Mouse (Mus musculus): ENCODE measurements around the gene Cfap97.
A peak's percentile ranks its signal among the peaks of the same experiment; 100 is the strongest.
"Not testable (repeated sequence)": the region's sequence is repeated elsewhere in the genome, so short reads cannot be mapped to it uniquely, and the experiment has no call there.

Gene Cfap97

GRCm38 (mm10) chr8:46151202-46152062, at the start of gene Cfap97:
Cfap97 (plus strand) TSS chr8:46151771.
- DNase-seq = peak in 1 of 2 experiments; percentile 41

GRCm38 (mm10) chr8:46103434-46103833, 48.1 kb upstream of the Cfap97 start:
- no peak for DNase-seq

GRCm38 (mm10) chr8:46107690-46108089, 43.9 kb upstream of the Cfap97 start:
- no peak for DNase-seq

- DNase-seq = not testable (repeated sequence)
These were observed 38.0 kb upstream of the Cfap97 start for GRCm38 (mm10) chr8:46113421-46114170.

GRCm38 (mm10) chr8:46117172-46117571, 34.4 kb upstream of the Cfap97 start:
- no peak for DNase-seq

- peak; percentile 36 to 42 for DNase-seq
These were observed 32.4 kb upstream of the Cfap97 start for GRCm38 (mm10) chr8:46119176-46119575.

- DNase-seq = no peak
These were observed 29.1 kb upstream of the Cfap97 start for GRCm38 (mm10) chr8:46122498-46122897.

- DNase-seq = peak; percentile 53 to 60
These were observed 21.1 kb upstream of the Cfap97 start for GRCm38 (mm10) chr8:46130426-46130825.

GRCm38 (mm10) chr8:46135546-46135945, 16.0 kb upstream of the Cfap97 start:
- not testable (repeated sequence) for DNase-seq

- DNase-seq = peak; percentile 21 to 56
These were observed 14.2 kb upstream of the Cfap97 start for GRCm38 (mm10) chr8:46137336-46137735.

GRCm38 (mm10) chr8:46137843-46138596, 13.6 kb upstream of the Cfap97 start:
- peak; percentile 18 to 37 for DNase-seq

GRCm38 (mm10) chr8:46140376-46141120, 11.0 kb upstream of the Cfap97 start:
- peak; percentile 52 to 75 for DNase-seq

- no peak for DNase-seq
These were observed 9.9 kb upstream of the Cfap97 start for GRCm38 (mm10) chr8:46141688-46142087.

GRCm38 (mm10) chr8:46142498-46143081, 9.0 kb upstream of the Cfap97 start:
- DNase-seq = no peak

- DNase-seq = no peak
These were observed 8.1 kb upstream of the Cfap97 start for GRCm38 (mm10) chr8:46143470-46143869.

- DNase-seq = no peak
These were observed 7.6 kb upstream of the Cfap97 start for GRCm38 (mm10) chr8:46143924-46144323.

- no peak for DNase-seq
These were observed 5.4 kb upstream of the Cfap97 start for GRCm38 (mm10) chr8:46146173-46146572.

GRCm38 (mm10) chr8:46149306-46149705, 2.3 kb upstream of the Cfap97 start:
- no peak for DNase-seq

GRCm38 (mm10) chr8:46149782-46150181, 1.8 kb upstream of the Cfap97 start:
- DNase-seq = no peak

GRCm38 (mm10) chr8:46152064-46153031, 777 bp downstream of the Cfap97 start, which contains the start of gene Snx25:
Snx25 (minus strand) TSS chr8:46152159.
- peak; percentile 84 to 92 for DNase-seq

- DNase-seq = no peak
These were observed 1.5 kb downstream of the Cfap97 start for GRCm38 (mm10) chr8:46153042-46153441.

Data from kidney, adult 8-10 months (tissue).